Mouse (Mus musculus) liver, embryonic 16.5 days (tissue): Measurements from ENCODE around the gene Cog2. TPM values are rescaled to one million over a fixed set of nuclear protein-coding genes. Genes with fewer than 3 reads are reported as not detected.

Experiments used
- ATAC-seq: fragments of 200-750 bp; cut with Nextera tagmentation; 2 replicates; pipeline ENCODE4 v1.8.0; 2017; ENCODE audit warnings: low read depth, mild to moderate bottlenecking, moderate number of reproducible peaks, moderate library complexity
- H3K27ac ChIP-seq: fragments of 300-500 bp; sonication (generic); 2 replicates; pipeline ENCODE4 v1.5.1; 2014; ENCODE audit warnings: mild to moderate bottlenecking, low read length
- H3K27me3 ChIP-seq: fragments of 300-500 bp; sonication (generic); 2 replicates; pipeline ENCODE4 v1.6.1; 2014; ENCODE audit warnings: low read depth, low read length, mixed read lengths; ENCODE audit not compliant: control insufficient read depth, insufficient read depth
- H3K36me3 ChIP-seq: fragments of 300-500 bp; sonication (generic); 2 replicates; pipeline ENCODE4 v1.6.1; 2014; ENCODE audit warnings: mild to moderate bottlenecking; ENCODE audit not compliant: control insufficient read depth, insufficient read depth
- H3K4me1 ChIP-seq: fragments of 300-500 bp; sonication (generic); 2 replicates; pipeline ENCODE4 v1.6.1; 2014; ENCODE audit warnings: low read depth, low read length, mixed read lengths; ENCODE audit not compliant: control insufficient read depth
- H3K4me2 ChIP-seq: fragments of 300-500 bp; sonication (generic); 2 replicates; pipeline ENCODE4 v1.6.1; 2014; ENCODE audit warnings: low read depth, low read length, mixed read lengths
- H3K4me3 ChIP-seq: fragments of 300-500 bp; sonication (generic); 2 replicates; pipeline ENCODE4 v1.5.1; 2014; ENCODE audit warnings: low read depth, mild to moderate bottlenecking, low read length
- H3K9ac ChIP-seq: fragments of 300-500 bp; sonication (generic); 2 replicates; pipeline ENCODE4 v1.6.1; 2014; ENCODE audit warnings: low read depth, low read length
- H3K9me3 ChIP-seq: fragments of 300-500 bp; sonication (generic); replicated peaks from 2 replicates; pipeline ENCODE4 v1.6.1; 2016; ENCODE audit warnings: low read length; ENCODE audit not compliant: control insufficient read depth
- WGBS: fragments of 180-500 bp; shearing (Covaris S2); extraction: QIAGEN DNeasy Blood & Tissue Kit; methylation state at CpG from one replicate; pipeline ENCODE4 v1.1.7; 2014; ENCODE audit not compliant: insufficient replicate concordance; 5-methylcytosine and 5-hydroxymethylcytosine counted together
- polyA plus RNA-seq: library from polyadenylated mRNA; unstranded; fragments of >200 nt; fragmentation: Nextera tagmentation; extraction: Ambion mirVana; gene quantifications from 2 replicates; pipeline ENCODE4 v1.2.1, GENCODE M21; 2015

Gene Cog2
- polyA plus RNA-seq, 1 experiment from 2014 or later = 15.8 TPM

DNA sequence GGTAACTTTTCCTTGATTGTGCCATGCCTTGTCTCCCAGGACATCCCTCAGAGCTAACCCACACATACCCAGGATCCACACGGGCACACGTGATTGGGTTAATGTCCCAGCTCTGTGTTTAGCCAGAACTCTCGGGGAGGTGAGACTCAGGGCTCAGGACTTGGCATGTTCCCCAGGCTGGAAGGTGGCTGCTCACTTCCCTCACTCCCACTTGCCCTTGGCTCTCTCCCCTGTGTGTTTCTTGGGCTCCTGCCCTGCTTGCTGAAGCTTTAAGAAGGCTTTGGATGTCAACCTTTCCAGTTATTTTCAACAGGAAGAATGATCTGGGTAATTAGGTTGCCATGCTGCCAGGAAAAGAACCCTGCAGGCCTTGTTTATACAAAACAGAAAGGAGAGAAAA lies 26.2 kb upstream of the Cog2 start:
- Histone ChIP-seq H3K9ac (no peak overlapping the region), H3K9me3 (no peaks in the 10 kb centered on the region), H3K4me1 (no peaks in the 10 kb centered on the region), H3K36me3 (no peaks in the 10 kb centered on the region), H3K27ac (no peak overlapping the region), H3K4me2 (no peak overlapping the region), H3K27me3 (no peaks in the 10 kb centered on the region), H3K4me3 (no peak overlapping the region)
- WGBS = 57% methylated on average over 3 of the region's 3 CpGs
- ATAC-seq = no peak

DNA sequence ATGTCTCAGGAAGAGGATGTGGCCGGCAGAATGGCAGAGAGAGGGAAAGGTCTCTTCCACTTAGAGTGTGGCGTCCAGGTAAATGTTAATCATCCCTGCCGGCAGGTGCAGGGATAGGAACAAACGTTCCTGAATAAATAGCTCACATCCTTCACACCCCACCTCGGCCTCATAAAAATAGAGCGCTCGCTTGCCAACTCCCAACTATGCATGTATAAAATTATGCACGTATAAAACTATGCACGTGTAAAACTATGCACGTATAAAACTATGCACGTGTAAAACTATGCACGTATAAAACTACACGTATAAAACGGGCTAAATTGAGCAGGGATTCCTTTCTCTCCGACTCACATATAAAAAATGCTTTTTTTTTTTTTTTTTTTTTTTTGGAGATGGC lies 25.6 kb upstream of the Cog2 start:
- Histone ChIP-seq H3K27ac (no peak overlapping the region), H3K27me3 (no peaks in the 10 kb centered on the region), H3K9ac (no peak overlapping the region), H3K4me2 (no peak overlapping the region), H3K4me1 (no peaks in the 10 kb centered on the region), H3K36me3 (no peaks in the 10 kb centered on the region), H3K4me3 (no peak overlapping the region), H3K9me3 (no peaks in the 10 kb centered on the region)
- 71% methylated on average over 15 of the region's 15 CpGs for WGBS
- no peak for ATAC-seq

DNA sequence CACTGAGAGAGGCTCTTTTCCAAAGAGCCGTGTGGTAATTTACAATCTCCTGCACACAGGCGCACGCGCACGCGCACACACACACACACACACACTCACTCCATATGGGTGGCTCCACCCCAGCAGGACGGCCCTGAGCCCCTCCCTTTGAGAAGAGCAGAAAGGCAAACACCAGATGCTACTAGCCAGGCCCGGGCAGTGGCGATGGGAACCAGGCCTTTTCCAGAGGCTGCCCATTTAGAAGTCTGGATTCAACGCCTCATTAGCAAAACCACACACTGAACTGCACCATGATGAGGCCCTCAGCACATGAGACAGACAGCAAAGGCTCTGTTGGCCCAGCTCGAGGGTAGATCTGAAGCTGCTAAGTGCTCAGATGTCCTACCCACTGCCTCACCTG lies 24.9 kb upstream of the Cog2 start:
- WGBS = 65% methylated on average over 11 of the region's 11 CpGs
- Histone ChIP-seq H3K27ac (no peak overlapping the region), H3K9me3 (no peaks in the 10 kb centered on the region), H3K4me1 (no peaks in the 10 kb centered on the region), H3K4me3 (no peak overlapping the region), H3K9ac (no peak overlapping the region), H3K4me2 (no peak overlapping the region), H3K27me3 (no peaks in the 10 kb centered on the region), H3K36me3 (no peaks in the 10 kb centered on the region)
- ATAC-seq = no peak

DNA sequence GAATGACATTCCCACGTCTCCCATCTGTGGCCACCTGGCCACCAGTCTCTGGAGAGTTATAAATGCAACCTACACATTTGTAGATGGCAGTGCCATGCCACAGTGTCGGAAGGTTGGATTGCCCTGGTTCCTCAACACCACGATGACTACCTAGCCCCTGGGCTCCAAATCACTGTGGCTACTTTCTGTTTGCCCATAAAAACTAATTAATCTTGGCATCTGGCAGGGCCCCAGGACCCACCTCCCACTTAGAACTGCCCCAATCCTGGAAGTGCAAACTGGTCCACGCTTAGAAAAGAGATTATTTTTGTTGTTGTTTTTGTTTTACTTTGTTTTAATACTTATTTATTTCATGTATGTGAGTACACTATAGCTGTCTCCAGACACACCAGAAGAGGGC lies 24.3 kb upstream of the Cog2 start:
- Histone ChIP-seq H3K4me2 (no peak overlapping the region), H3K4me3 (no peak overlapping the region), H3K9me3 (no peaks in the 10 kb centered on the region), H3K27ac (no peak overlapping the region), H3K36me3 (no peaks in the 10 kb centered on the region), H3K4me1 (no peaks in the 10 kb centered on the region), H3K9ac (no peak overlapping the region), H3K27me3 (no peaks in the 10 kb centered on the region)
- 53% methylated on average over 4 of the region's 4 CpGs for WGBS
- ATAC-seq = no peak

DNA sequence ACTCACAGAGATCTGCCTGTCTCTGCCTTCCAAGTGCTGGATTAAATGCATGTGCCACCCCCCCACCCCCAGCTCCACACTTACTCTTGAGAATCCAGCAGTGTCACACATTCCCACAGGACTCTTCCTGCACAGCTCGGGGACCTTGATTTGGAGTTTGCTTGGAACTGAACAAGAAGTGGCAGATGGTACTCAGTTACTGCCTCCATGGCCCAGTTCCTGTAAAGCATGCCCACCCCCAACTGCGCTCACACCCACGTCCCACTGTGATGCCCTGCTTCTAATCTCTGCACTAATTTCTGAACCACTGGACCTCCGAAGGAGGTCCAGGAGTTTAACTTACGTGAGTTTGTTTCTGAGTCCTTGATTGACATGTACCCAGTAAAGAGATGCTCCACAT lies 23.7 kb upstream of the Cog2 start:
- no peaks in the 10 kb centered on the region for H3K9me3 ChIP-seq
- no peak for ATAC-seq
- 71% methylated on average over 5 of the region's 5 CpGs for whole genome bisulfite sequencing
- H3K27ac ChIP-seq = no peak overlapping the region
- H3K9ac ChIP-seq = no peak overlapping the region
- H3K4me2 ChIP-seq = no peak overlapping the region
- H3K4me3 ChIP-seq = no peak overlapping the region
- H3K4me1 ChIP-seq = no peaks in the 10 kb centered on the region
- H3K27me3 ChIP-seq = no peaks in the 10 kb centered on the region
- no peaks in the 10 kb centered on the region for H3K36me3 ChIP-seq

DNA sequence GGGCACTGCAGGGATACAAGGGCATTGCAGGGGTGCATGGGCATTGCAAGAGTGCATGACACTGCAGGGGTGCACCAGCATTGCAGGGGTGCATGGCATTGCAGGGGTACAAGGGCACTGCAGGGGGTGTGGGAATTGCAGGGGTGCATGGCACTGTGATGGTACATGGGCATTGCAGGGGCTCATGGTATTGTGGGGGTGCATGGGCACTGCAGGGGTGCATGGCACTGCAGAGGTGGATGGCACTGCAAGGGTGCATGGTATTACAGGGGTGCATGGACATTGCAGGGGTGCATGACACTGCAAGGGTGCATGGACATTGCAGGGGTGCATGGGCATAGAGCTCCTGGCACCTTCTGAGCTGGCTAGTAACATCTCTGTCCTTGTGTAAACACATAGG lies 22.2 kb upstream of the Cog2 start:
- ATAC-seq = no peak
- Histone ChIP-seq H3K9ac (no peak overlapping the region), H3K4me3 (no peak overlapping the region), H3K9me3 (no peaks in the 10 kb centered on the region), H3K36me3 (no peaks in the 10 kb centered on the region), H3K27me3 (no peaks in the 10 kb centered on the region), H3K4me2 (no peak overlapping the region), H3K27ac (no peak overlapping the region), H3K4me1 (no peaks in the 10 kb centered on the region)

DNA sequence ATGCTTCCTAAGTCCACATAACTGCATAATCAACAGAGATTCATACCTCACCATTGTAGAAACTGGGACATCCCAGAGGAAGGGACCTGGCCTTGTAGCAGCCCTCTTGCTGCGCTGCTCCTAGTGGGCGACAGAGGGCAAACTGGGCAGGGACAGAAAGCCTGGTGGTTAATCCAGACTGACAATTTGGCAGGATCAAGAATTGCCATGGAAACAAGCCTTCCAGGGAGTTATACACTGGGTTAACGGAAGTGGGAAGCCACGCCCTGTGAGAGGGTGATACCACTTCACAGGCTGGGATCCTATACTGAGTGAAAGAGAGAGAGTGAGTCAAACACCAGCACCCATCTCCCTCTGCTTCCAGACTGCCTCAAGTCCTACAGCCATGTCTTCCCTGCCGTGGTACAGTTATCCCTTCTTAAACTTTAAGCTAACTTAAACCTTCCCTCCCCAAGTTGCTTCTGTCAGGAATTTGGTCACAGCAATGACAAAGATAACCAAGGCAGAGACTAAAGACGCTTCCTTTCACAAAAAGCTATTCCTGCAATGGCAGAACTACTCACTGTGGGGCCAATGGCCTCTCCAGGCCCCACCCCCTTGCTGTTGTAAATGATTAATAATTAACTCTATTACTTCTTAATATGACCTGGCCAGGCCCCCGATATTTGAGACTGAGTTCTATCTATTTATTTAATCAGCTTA lies 21.2 kb upstream of the Cog2 start:
- Histone ChIP-seq H3K27me3 (no peaks in the 10 kb centered on the region), H3K27ac (no peak overlapping the region), H3K36me3 (no peaks in the 10 kb centered on the region), H3K4me3 (no peak overlapping the region), H3K9ac (no peak overlapping the region), H3K4me1 (no peaks in the 10 kb centered on the region), H3K4me2 (no peak overlapping the region), H3K9me3 (no peaks in the 10 kb centered on the region)
- 45% methylated on average over 7 of the region's 7 CpGs for WGBS
- ATAC-seq = no peak

DNA sequence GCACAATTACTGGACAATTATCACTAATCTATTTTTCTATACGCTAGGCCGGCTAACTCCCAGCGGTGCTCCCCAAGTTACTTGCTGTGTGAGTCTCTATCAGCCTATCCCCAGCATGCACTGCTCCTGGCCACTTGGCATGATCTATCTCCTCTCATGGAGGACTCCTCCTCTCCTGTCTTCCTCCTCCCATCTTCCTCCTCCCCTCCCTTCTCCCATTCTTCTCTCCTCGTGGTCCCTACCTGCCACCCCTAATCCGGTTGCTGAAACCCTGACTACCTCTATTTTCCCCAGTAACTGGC lies 20.7 kb upstream of the Cog2 start:
- Histone ChIP-seq H3K4me3 (no peak overlapping the region), H3K27ac (no peak overlapping the region), H3K9ac (no peak overlapping the region), H3K4me1 (no peaks in the 10 kb centered on the region), H3K27me3 (no peaks in the 10 kb centered on the region), H3K36me3 (no peaks in the 10 kb centered on the region), H3K4me2 (no peak overlapping the region), H3K9me3 (no peaks in the 10 kb centered on the region)
- ATAC-seq = no peak
- 71% methylated on average over 5 of the region's 5 CpGs for WGBS

DNA sequence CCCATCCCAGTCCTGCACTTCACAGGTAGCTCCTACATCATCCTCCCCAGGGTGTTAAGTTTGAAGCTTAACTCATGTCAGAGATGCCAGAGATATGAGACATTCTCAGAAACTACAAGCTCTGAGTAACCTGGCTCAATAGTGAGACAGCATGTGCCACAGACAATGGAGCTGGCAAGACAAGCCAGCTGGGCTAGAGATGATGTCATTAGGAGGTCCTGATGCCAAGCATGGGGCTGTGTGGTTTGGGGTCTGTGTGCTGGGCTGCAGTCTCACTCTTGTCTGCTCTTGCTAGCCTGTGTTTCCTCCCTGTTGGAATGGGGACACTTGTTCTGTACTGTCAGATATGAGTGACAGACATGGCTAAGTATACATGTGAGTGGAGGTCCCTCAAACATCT lies 14.9 kb upstream of the Cog2 start:
- no peak overlapping the region for H3K4me2 ChIP-seq
- no peaks in the 10 kb centered on the region for H3K36me3 ChIP-seq
- H3K9ac ChIP-seq = no peak overlapping the region
- ATAC-seq = no peak
- no peaks in the 10 kb centered on the region for H3K27me3 ChIP-seq
- H3K4me1 ChIP-seq = no peaks in the 10 kb centered on the region
- H3K9me3 ChIP-seq = no peaks in the 10 kb centered on the region
- no peak overlapping the region for H3K27ac ChIP-seq
- no peak overlapping the region for H3K4me3 ChIP-seq
